Mouse (Mus musculus) bone marrow, adult 2 months (tissue): ENCODE measurements around the gene Cpa1.

Source experiments
- CTCF ChIP-seq: fragments of 200-500 bp; IDR thresholded peaks from 2 replicates; pipeline ENCODE4 v1.5.1; 2011; ENCODE audit warnings: low read length, control low read depth; ENCODE audit not compliant: control insufficient read depth, insufficient read depth
- POLR2A ChIP-seq: fragments of 200-500 bp; IDR thresholded peaks from 2 replicates; pipeline ENCODE4 v1.6.1; 2011; ENCODE audit warnings: low read depth, mild to moderate bottlenecking, control low read depth, low read length, borderline replicate concordance; ENCODE audit not compliant: control insufficient read depth

- no peak for TF ChIP-seq CTCF
- TF ChIP-seq POLR2A = no peak
Observed at GRCm38 (mm10) chr6:30679567-30679966, 40.5 kb downstream of the Cpa1 start.
